Mouse (Mus musculus) layer of hippocampus, adult 2 months (tissue): ENCODE measurements around the gene Mgat5. TPM values are rescaled to one million over a fixed set of nuclear protein-coding genes. Genes with fewer than 3 reads are reported as not detected.
A peak's percentile ranks its signal among the peaks of the same experiment; 100 is the strongest.

Experiments used
- DNase-seq, 2 experiments: peaks; one replicate each; pipeline ENCODE4 v3.0.0; 2022; ENCODE audit warnings: low spot score in 2 of 2
- H3K27ac ChIP-seq: fragments of 200-600 bp; 2 replicates; pipeline ENCODE4 v1.8.1; 2022
- H3K4me3 ChIP-seq: fragments of 200-600 bp; 2 replicates; pipeline ENCODE4 v1.8.1; 2022; ENCODE audit warnings: mild to moderate bottlenecking
- CTCF ChIP-seq: fragments of 200-600 bp; conservative IDR thresholded peaks from 2 replicates; pipeline ENCODE4 v1.8.1; 2022; ENCODE audit warnings: antibody characterized with exemption, mild to moderate bottlenecking, moderate library complexity
- total RNA-seq, 2 experiments: library from RNA; stranded (reverse); gene quantifications; 2 replicates each; pipeline ENCODE4 v1.2.3; 2021

Mgat5 gene
- total RNA-seq, 2 experiments from 2014 or later: 51.0 to 52.4 TPM

- Histone ChIP-seq H3K27ac (no peak overlapping the region), H3K4me3 (no peak overlapping the region)
- TF ChIP-seq CTCF: no peak
- no peak for DNase-seq
Observed at GRCm38 (mm10) chr1:127400666-127401065, 195.9 kb downstream of the Mgat5 start.

DNA sequence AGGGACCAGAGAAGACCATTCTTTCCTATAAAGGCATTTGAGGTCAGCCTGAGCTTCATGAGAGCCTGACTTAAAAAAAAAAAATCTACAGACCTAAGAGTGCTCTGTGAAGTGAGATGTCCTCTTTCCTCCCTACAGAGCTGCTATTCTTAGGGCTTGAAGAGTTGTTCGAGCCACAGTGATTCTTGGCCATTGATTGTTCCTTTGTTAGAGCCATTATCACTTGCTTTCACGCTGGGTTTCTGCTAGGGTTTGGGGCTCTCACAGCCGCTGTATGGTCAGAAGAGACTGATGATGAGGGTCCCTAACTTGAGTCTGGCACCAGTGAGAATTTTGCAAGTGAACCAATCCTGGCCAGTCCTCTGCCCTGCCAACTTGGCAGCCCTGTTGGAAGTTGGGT is 199.8 kb downstream of the Mgat5 start:
- no peak for TF ChIP-seq CTCF
- Histone ChIP-seq H3K4me3 (no peak overlapping the region), H3K27ac (no peak overlapping the region)
- no peak for DNase-seq

DNA sequence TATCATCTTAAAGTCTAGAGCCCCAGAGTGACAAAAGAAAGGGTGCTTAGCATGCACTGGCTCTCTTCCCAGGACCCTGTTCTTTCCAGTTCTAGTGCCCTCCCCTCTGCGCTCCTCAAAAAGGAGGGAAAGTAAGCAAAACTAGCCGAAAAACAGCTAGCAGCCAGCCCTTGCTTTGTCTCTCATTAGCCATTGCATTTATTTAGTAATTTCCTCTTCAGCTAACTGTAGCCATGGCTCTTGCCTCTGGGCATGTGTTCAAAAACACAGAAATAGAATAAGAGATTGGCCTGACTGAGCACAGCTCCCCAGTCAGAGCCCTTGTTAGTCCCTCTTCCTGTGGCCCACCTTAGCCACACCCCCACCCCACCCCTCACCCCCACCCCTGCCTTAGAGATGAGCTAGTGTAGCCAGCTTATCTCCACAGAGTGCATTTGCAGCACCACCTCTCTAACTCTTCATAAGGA is 204.2 kb downstream of the Mgat5 start:
- DNase-seq: peak in 1 of 2 experiments; percentile 27
- TF ChIP-seq CTCF: no peak
- Histone ChIP-seq H3K4me3 (no peak overlapping the region), H3K27ac (peak overlapping the region; percentile 53; the same call in 1 of the 2 replicates)

- H3K4me3 ChIP-seq: no peak overlapping the region
- DNase-seq: no peak
- H3K27ac ChIP-seq: no peak overlapping the region
- TF ChIP-seq CTCF: peak; percentile 68
Observed at GRCm38 (mm10) chr1:127409512-127409911, 204.7 kb downstream of the Mgat5 start.

GRCm38 (mm10) chr1:127414500-127414899 is 209.7 kb downstream of the Mgat5 start:
- TF ChIP-seq CTCF: no peak
- peak in 1 of 2 experiments; percentile 30 for DNase-seq
- no peak overlapping the region for H3K4me3 ChIP-seq
- peak overlapping the region; percentile 51 for H3K27ac ChIP-seq

DNA sequence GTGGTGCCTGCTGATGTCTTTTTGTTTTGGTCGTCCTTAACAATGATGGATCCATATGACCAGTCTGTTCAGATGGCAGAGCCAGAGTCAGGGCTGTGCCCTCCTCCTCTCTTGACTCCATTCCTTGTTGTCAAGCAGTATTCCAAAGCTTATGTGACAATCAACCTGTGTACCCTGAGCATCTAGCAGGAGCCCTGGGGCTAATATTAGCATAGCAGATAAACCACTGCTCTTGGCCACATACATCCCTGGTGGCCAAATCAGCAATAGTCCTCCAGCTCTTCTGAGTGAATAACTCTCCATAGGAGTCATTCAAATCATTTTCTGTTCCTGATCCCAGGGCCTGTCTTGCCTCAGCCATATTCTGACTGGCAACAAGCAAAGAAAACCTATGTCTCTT is 211.1 kb downstream of the Mgat5 start:
- no peak for DNase-seq
- H3K27ac ChIP-seq: no peak overlapping the region
- TF ChIP-seq CTCF: no peak

GRCm38 (mm10) chr1:127416971-127417370 is 212.2 kb downstream of the Mgat5 start:
- H3K4me3 ChIP-seq: no peak overlapping the region
- TF ChIP-seq CTCF: no peak
- no peak for DNase-seq
- H3K27ac ChIP-seq: no peak overlapping the region

More for the DNA sequence above, 211.1 kb downstream of the Mgat5 start:
- no peak overlapping the region for H3K4me3 ChIP-seq

- no peak for DNase-seq
- Histone ChIP-seq H3K27ac (no peak overlapping the region; the same call in 1 of the 2 replicates), H3K4me3 (no peak overlapping the region)
- no peak for TF ChIP-seq CTCF
Observed at GRCm38 (mm10) chr1:127418916-127419575, 214.2 kb downstream of the Mgat5 start.

DNA sequence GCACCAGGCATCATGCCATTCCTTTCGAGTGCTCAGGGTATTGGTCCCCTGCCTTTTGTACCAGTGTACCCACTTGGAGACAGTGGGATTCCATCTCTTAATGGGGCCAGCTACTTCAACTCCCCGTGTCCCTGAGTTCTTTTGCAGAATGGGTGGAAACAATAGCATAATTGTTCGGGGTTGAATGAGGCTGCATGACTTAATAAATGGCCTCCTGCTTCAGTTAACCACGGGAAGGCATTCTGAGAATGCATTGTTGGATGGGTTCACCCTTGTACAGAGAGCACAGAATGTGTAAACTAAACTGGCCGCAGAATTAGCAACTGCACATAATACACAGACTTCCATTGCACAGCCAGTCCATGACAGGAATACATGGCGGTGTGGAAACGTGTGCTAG is 214.8 kb downstream of the Mgat5 start:
- DNase-seq: no peak
- no peak for TF ChIP-seq CTCF
- peak overlapping the region; percentile 20; the same call in 1 of the 2 replicates for H3K27ac ChIP-seq
- no peak overlapping the region for H3K4me3 ChIP-seq

DNA sequence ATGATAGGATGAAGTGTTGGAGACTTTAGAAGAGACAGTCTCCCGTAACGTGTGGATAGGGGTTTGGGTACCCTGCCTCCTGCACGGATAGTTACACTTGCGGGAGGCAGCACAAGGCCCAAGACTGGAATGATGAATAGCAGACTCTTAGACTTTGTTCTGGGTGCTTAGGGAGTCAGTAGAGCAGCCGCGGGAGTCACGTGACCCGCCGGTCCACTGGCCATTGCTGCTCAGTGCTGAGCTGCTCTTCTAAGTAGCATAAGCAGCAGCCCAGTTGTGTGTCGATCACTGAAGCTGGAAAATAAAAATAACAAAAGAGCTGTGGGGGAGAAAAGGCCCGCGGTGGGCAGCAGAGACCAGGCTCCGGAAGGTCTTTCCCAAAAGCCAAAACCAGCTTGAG is 215.6 kb downstream of the Mgat5 start:
- H3K4me3 ChIP-seq: no peak overlapping the region
- no peak for TF ChIP-seq CTCF
- H3K27ac ChIP-seq: peak overlapping the region; percentile 20; the same call in 1 of the 2 replicates
- DNase-seq: no peak

GRCm38 (mm10) chr1:127420795-127421194 is 216.0 kb downstream of the Mgat5 start:
- no peak overlapping the region for H3K4me3 ChIP-seq
- no peak for DNase-seq
- H3K27ac ChIP-seq: no peak overlapping the region
- no peak for TF ChIP-seq CTCF

- Histone ChIP-seq H3K27ac (no peak overlapping the region), H3K4me3 (no peak overlapping the region)
- TF ChIP-seq CTCF: no peak
- DNase-seq: no peak
Observed at GRCm38 (mm10) chr1:127422565-127422964, 217.8 kb downstream of the Mgat5 start.

- Histone ChIP-seq H3K4me3 (no peak overlapping the region), H3K27ac (no peak overlapping the region; the same call in 1 of the 2 replicates)
- no peak for TF ChIP-seq CTCF
- DNase-seq: peak in 1 of 2 experiments; percentile 60
Observed at GRCm38 (mm10) chr1:127425021-127425532, 220.3 kb downstream of the Mgat5 start.

DNA sequence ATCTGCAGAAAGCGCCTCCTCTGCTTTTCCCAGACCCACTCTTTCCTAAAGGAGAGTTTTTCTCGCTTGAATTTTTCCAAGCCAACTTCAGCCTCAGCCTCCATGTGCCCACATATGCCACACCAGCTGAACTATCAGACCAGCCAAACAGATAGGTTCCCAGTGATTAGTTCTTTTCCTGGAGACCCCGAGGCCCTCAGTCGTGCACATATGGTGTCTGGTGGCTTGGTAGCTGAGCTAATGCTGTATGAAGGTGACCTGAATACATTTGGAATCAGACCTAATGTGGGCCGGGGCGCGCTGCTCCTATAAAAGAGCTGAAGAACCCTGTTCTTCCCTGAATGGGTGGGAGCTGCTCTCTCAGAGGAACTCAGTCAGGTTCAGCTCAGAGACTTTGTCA is 225.5 kb downstream of the Mgat5 start:
- no peak for TF ChIP-seq CTCF
- no peak for DNase-seq
- Histone ChIP-seq H3K4me3 (no peak overlapping the region), H3K27ac (0 out of 2 replicates have a peak overlapping the region, but pooled peaks have one; percentile 18)
